Mouse (Mus musculus): ENCODE results near the gene Ifnar1.
A peak's percentile ranks its signal among the peaks of the same experiment; 100 is the strongest.

GRCm38 (mm10) chr16:91450137-91451064 is 34.6 kb upstream of the Ifnar1 start:
- TF ChIP-seq CTCF (IDR thresholded peaks at IDR 0.05; ENCODE audit: low read depth, low read length) (peak; percentile 35), EP300 (IDR thresholded peaks at IDR 0.05; ENCODE audit: insufficient read depth, low read depth, low read length) (no peak), POLR2A (IDR thresholded peaks at IDR 0.05; ENCODE audit: insufficient read depth, low read length) (no peak)
